Mouse (Mus musculus) stomach, embryonic 15.5 days (tissue): ENCODE data around the gene Klhl41. TPM values are rescaled to one million over a fixed set of nuclear protein-coding genes. Genes with fewer than 3 reads are reported as not detected.
"Not testable (repeated sequence)": the region's sequence is repeated elsewhere in the genome, so short reads cannot be mapped to it uniquely, and the experiment has no call there.

Experiments used
- ATAC-seq: fragments of 200-750 bp; cut with Nextera tagmentation; 2 replicates; pipeline ENCODE4 v1.8.0; 2017; ENCODE audit warnings: low read depth, moderate number of reproducible peaks, moderate TSS enrichment; ENCODE audit not compliant: insufficient read depth, low FRiP score
- H3K27ac ChIP-seq: fragments of 300-500 bp; sonication (generic); 2 replicates; pipeline ENCODE4 v1.5.1; 2015; ENCODE audit warnings: mild to moderate bottlenecking, inconsistent platforms
- H3K27me3 ChIP-seq: fragments of 300-500 bp; sonication (generic); replicated peaks from 2 replicates; pipeline ENCODE4 v1.6.1; 2015; ENCODE audit warnings: inconsistent platforms
- H3K36me3 ChIP-seq: fragments of 300-500 bp; sonication (generic); 2 replicates; pipeline ENCODE4 v1.6.1; 2015; ENCODE audit warnings: inconsistent platforms
- H3K4me1 ChIP-seq: fragments of 300-500 bp; sonication (generic); 2 replicates; pipeline ENCODE4 v1.6.1; 2015; ENCODE audit warnings: inconsistent platforms
- H3K4me2 ChIP-seq: fragments of 300-500 bp; sonication (generic); 2 replicates; pipeline ENCODE4 v1.6.1; 2015; ENCODE audit warnings: mild to moderate bottlenecking, inconsistent platforms
- H3K4me3 ChIP-seq: fragments of 300-500 bp; sonication (generic); replicated peaks from 2 replicates; pipeline ENCODE4 v1.5.1; 2015; ENCODE audit warnings: inconsistent platforms
- H3K9ac ChIP-seq: fragments of 300-500 bp; sonication (generic); 2 replicates; pipeline ENCODE4 v1.6.1; 2015; ENCODE audit warnings: inconsistent platforms
- H3K9me3 ChIP-seq: fragments of 300-500 bp; sonication (generic); 2 replicates; pipeline ENCODE4 v1.6.1; 2016; ENCODE audit warnings: inconsistent platforms
- WGBS: fragments of 180-500 bp; shearing (Covaris S2); methylation state at CpG from one replicate; pipeline ENCODE4 v1.1.7; 2015; 5-methylcytosine and 5-hydroxymethylcytosine counted together
- polyA plus RNA-seq: library from polyadenylated mRNA; unstranded; fragments of >200 nt; fragmentation: Nextera tagmentation; extraction: Ambion mirVana; gene quantifications from 2 replicates; pipeline ENCODE4 v1.2.1, GENCODE M21; 2015

The Klhl41 gene
- 0.24 and 0.86 TPM in 2 replicates for polyA plus RNA-seq

GRCm38 (mm10) chr2:69669853-69670252, at the start of gene Klhl41:
Klhl41 (plus strand) TSS chr2:69670120.
- Histone ChIP-seq H3K27me3 (no peaks in the 10 kb centered on the region), H3K27ac (no peak within 1 kb of the TSS), H3K4me3 (no peak within 1 kb of the TSS), H3K4me1 (no peaks in the 10 kb centered on the region), H3K36me3 (no peaks in the 10 kb centered on the region), H3K4me2 (no peak within 1 kb of the TSS), H3K9me3 (no peaks in the 10 kb centered on the region), H3K9ac (no peak within 1 kb of the TSS)
- 79% methylated on average over 9 of the region's 9 CpGs for WGBS
- no peak for ATAC-seq

DNA sequence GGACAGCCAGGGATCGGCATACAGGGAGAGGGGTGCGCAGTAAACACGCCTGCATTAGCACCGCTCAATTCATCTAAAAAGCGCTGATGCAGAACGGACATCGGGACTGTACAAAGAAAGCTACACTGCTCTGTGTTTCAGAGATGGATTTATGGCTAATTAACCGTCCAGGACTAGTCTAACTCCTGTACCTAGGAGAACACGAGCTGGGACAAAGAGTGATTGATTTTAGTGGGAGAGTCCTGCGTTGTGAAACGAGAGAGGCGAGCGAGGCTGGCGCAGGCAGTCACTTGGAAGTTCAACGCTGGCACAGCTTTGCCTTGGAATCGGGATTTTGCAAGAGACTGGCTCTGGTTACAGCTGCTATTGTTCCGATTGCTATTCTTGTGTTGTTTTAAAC, 40.7 kb upstream of the Klhl41 start:
- Histone ChIP-seq H3K9ac (no peak overlapping the region), H3K4me3 (no peak overlapping the region), H3K27me3 (no peaks in the 10 kb centered on the region), H3K9me3 (no peaks in the 10 kb centered on the region), H3K36me3 (no peaks in the 10 kb centered on the region), H3K27ac (no peak overlapping the region), H3K4me2 (peak overlapping the region; percentile 6), H3K4me1 (no peaks in the 10 kb centered on the region)
- no peak for ATAC-seq
- WGBS = 59% methylated on average over 17 of the region's 17 CpGs

DNA sequence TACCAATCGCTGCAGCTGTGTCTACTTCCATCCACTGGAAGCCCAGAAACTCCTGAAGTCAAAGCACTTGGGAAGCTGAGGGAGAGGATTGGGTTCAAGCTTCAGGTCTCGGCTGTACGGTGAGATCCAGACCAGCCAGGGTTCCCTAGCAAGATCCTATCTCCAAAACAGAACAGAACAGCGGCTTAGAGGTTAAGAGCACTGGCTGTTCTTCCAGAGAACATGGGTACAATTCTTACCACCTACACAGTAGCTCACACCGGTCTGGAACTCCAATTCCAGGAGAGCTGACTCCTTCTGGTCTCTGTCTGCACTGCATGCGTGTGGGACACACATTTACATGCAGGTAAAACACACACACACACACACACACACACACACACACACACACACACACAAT, 40.0 kb upstream of the Klhl41 start:
- H3K9me3 ChIP-seq = no peaks in the 10 kb centered on the region
- no peaks in the 10 kb centered on the region for H3K27me3 ChIP-seq
- H3K4me3 ChIP-seq = no peak overlapping the region
- 81% methylated on average over 6 of the region's 6 CpGs for WGBS
- no peak overlapping the region for H3K9ac ChIP-seq
- H3K4me2 ChIP-seq = no peak overlapping the region
- no peak for ATAC-seq
- no peak overlapping the region for H3K27ac ChIP-seq
- H3K36me3 ChIP-seq = no peaks in the 10 kb centered on the region
- no peaks in the 10 kb centered on the region for H3K4me1 ChIP-seq

DNA sequence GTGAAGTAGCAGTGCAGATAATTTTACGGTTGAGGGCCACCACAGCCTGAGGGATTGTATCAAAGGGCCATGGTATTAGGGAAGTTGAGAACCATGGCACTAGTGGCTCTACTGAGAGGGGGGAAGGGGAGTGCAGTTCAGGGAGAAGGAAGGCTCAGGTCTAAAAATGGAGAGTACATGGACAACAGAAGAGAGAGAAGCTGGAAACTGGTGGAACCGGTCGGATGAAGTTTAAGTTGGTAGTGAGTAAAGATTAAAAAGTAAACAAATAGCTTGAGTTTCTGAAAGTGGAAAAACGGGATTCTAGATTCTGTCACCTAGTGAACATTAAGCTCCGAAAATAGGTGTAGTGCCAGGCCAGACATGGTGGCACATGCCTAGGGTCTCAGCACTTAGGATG, 39.1 kb upstream of the Klhl41 start:
- H3K27me3 ChIP-seq = no peaks in the 10 kb centered on the region
- no peak overlapping the region for H3K9ac ChIP-seq
- H3K4me2 ChIP-seq = no peak overlapping the region
- no peaks in the 10 kb centered on the region for H3K4me1 ChIP-seq
- no peaks in the 10 kb centered on the region for H3K36me3 ChIP-seq
- H3K4me3 ChIP-seq = no peak overlapping the region
- 64% methylated on average over 5 of the region's 5 CpGs for WGBS
- peak; percentile 77 for ATAC-seq
- H3K27ac ChIP-seq = peak overlapping the region; percentile 74
- H3K9me3 ChIP-seq = no peaks in the 10 kb centered on the region

DNA sequence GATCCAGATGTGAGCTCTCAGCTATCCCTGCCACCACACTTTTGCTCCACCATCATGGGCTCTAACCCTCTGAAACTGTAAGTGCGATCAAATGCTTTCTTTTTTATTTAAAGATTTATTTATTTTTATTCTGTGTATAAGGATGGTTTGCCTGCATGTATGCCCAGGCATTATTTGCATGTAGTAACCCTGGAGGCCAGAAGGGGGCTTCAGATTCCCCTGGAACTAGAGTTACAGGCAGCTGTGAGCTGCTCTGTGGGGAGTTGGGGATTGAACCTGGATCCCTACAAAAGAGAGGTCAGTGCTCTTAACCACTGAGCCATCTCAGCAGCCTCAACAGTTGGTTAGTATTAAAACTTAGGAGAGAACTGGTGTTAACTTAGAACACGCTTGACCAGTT, 38.5 kb upstream of the Klhl41 start:
- Histone ChIP-seq H3K36me3 (no peaks in the 10 kb centered on the region), H3K9me3 (no peaks in the 10 kb centered on the region), H3K4me2 (no peak overlapping the region), H3K27me3 (no peaks in the 10 kb centered on the region), H3K27ac (peak overlapping the region; percentile 74), H3K4me1 (no peaks in the 10 kb centered on the region), H3K9ac (no peak overlapping the region), H3K4me3 (no peak overlapping the region)
- WGBS = 84% methylated on average over 2 of the region's 2 CpGs
- ATAC-seq = no peak

GRCm38 (mm10) chr2:69635064-69635701, 34.7 kb upstream of the Klhl41 start:
- Histone ChIP-seq H3K27ac (no peak overlapping the region), H3K36me3 (no peaks in the 10 kb centered on the region), H3K4me3 (peak overlapping the region; percentile 38), H3K4me1 (no peaks in the 10 kb centered on the region), H3K9me3 (no peaks in the 10 kb centered on the region), H3K27me3 (no peaks in the 10 kb centered on the region), H3K4me2 (peak overlapping the region; percentile 46), H3K9ac (no peak overlapping the region)
- WGBS = 8% methylated on average over 11 of the region's 11 CpGs
- peak; percentile 19; the same call in 1 of the 2 replicates for ATAC-seq

DNA sequence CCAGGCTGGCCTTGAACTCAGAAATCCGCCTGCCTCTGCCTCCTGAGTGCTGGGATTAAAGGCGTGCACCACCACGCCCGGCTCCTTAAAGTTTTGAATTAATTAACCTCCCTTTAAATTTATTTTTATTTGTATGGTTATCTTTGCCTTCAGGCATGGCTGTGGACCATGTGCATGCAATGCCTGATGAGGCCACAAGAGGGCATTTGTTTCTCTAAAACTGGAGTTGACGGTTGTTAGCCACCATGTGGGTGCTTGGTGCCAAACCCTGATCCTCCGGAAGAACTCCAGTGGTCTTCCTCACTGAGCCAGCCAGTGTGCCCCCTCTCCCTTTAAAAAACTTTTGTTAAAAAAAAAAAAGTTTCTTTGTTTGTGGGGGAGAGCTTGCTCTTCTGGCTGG, 34.1 kb upstream of the Klhl41 start:
- H3K9me3 ChIP-seq = no peaks in the 10 kb centered on the region
- no peak overlapping the region for H3K9ac ChIP-seq
- no peaks in the 10 kb centered on the region for H3K27me3 ChIP-seq
- H3K4me1 ChIP-seq = no peaks in the 10 kb centered on the region
- 71% methylated on average over 6 of the region's 6 CpGs for WGBS
- H3K36me3 ChIP-seq = no peaks in the 10 kb centered on the region
- H3K4me3 ChIP-seq = no peak overlapping the region
- no peak overlapping the region for H3K27ac ChIP-seq
- H3K4me2 ChIP-seq = no peak overlapping the region; the same call in 1 of the 2 replicates
- no peak for ATAC-seq

GRCm38 (mm10) chr2:69637989-69638388, 31.9 kb upstream of the Klhl41 start:
- H3K9me3 ChIP-seq, H3K36me3 ChIP-seq, H3K27ac ChIP-seq, H3K9ac ChIP-seq, H3K4me2 ChIP-seq, H3K4me3 ChIP-seq, H3K27me3 ChIP-seq, ATAC-seq, H3K4me1 ChIP-seq: not testable (repeated sequence)
- 74% methylated on average over 7 of the region's 7 CpGs for WGBS

DNA sequence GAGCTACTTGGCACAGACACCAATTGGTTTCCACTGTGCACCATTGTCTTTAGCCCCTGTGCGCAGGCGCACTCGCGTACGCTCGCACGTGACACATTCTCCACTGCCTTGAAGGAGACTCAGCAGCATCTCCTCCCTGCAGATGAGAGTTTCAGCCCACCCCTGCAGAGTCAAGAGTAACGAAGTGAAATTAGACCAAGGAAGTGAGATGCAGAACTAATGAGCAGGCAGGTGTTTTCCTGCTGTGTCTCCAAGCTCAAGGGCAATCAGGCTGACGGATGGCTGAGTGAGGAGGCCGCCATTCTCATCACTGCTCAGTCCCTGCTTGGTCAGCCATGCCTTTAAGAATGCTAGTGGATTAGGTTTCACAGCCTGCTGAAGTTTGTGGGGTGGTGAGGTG, 29.8 kb upstream of the Klhl41 start:
- no peak overlapping the region for H3K9ac ChIP-seq
- H3K4me3 ChIP-seq = no peak overlapping the region
- H3K36me3 ChIP-seq = no peaks in the 10 kb centered on the region
- H3K27ac ChIP-seq = no peak overlapping the region
- WGBS = 64% methylated on average over 10 of the region's 10 CpGs
- no peaks in the 10 kb centered on the region for H3K9me3 ChIP-seq
- H3K27me3 ChIP-seq = no peaks in the 10 kb centered on the region
- ATAC-seq = no peak
- no peaks in the 10 kb centered on the region for H3K4me1 ChIP-seq
- no peak overlapping the region for H3K4me2 ChIP-seq

- H3K27me3 ChIP-seq = no peaks in the 10 kb centered on the region
- H3K9me3 ChIP-seq = no peaks in the 10 kb centered on the region
- no peak overlapping the region for H3K9ac ChIP-seq
- no peaks in the 10 kb centered on the region for H3K4me1 ChIP-seq
- H3K27ac ChIP-seq = no peak overlapping the region
- H3K36me3 ChIP-seq = no peaks in the 10 kb centered on the region
- H3K4me3 ChIP-seq = no peak overlapping the region
- H3K4me2 ChIP-seq = no peak overlapping the region
- no peak for ATAC-seq
- 80% methylated on average over 11 of the region's 11 CpGs for WGBS
Observed at GRCm38 (mm10) chr2:69644968-69645617, 24.8 kb upstream of the Klhl41 start.

GRCm38 (mm10) chr2:69646726-69647490, 23.0 kb upstream of the Klhl41 start, which contains the start of gene Bbs5:
Bbs5 (plus strand) TSS chr2:69647171.
- Histone ChIP-seq H3K9me3 (no peaks in the 10 kb centered on the region), H3K4me3 (peak within 1 kb of the TSS; percentile 90), H3K36me3 (0 out of 2 replicates have a peak, but pooled peaks cover 3% of the 10 kb centered on the region), H3K4me2 (peak within 1 kb of the TSS; percentile 78), H3K4me1 (no peaks in the 10 kb centered on the region), H3K9ac (peak within 1 kb of the TSS; percentile 71), H3K27ac (no peak within 1 kb of the TSS; the same call in 1 of the 2 replicates), H3K27me3 (no peaks in the 10 kb centered on the region)
- ATAC-seq = peak; percentile 91
- WGBS = 3% methylated on average over 43 of the region's 43 CpGs

DNA sequence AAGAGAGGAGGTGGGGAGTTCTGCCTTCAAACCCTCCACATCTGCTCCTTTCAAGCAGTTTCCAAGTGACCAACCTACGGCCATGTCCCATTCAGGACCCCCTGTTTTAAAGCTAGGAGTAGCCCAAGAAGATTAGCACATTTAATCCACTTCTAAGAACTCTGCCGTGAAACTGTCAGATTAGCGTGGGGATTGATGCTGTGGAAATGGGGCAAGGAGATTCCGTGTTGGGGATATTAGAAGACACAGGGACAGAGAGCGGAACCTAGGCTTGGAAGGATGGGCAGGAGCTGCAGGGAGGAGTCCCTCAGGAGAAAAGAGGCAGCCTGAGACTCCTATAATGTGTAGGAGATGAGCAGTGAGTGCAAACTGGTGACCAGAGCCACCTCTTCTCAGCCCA, 20.2 kb upstream of the Klhl41 start:
- no peaks in the 10 kb centered on the region for H3K9me3 ChIP-seq
- H3K4me2 ChIP-seq = no peak overlapping the region
- 88% methylated on average over 5 of the region's 5 CpGs for WGBS
- H3K27ac ChIP-seq = no peak overlapping the region
- no peaks in the 10 kb centered on the region for H3K27me3 ChIP-seq
- H3K4me3 ChIP-seq = no peak overlapping the region
- no peak for ATAC-seq
- no peaks in the 10 kb centered on the region for H3K4me1 ChIP-seq
- no peak overlapping the region for H3K9ac ChIP-seq
- H3K36me3 ChIP-seq = 0 out of 2 replicates have a peak, but pooled peaks cover 5% of the 10 kb centered on the region
